Mouse (Mus musculus) limb, embryonic 13.5 days (tissue): Measurements from ENCODE around the gene Lypd6b. TPM values are rescaled to one million over a fixed set of nuclear protein-coding genes. Genes with fewer than 3 reads are reported as not detected.

Experiments used
- ATAC-seq: fragments of 200-750 bp; cut with Nextera tagmentation; 2 replicates; pipeline ENCODE4 v1.8.0; 2017; ENCODE audit warnings: low read depth, moderate number of reproducible peaks, moderate TSS enrichment; ENCODE audit not compliant: low FRiP score
- H3K27ac ChIP-seq: fragments of 300-500 bp; sonication (generic); 2 replicates; pipeline ENCODE4 v1.5.1; 2015; ENCODE audit warnings: inconsistent platforms, mild to moderate bottlenecking, moderate library complexity
- H3K27me3 ChIP-seq: fragments of 300-500 bp; sonication (generic); 2 replicates; pipeline ENCODE4 v1.6.1; 2015; ENCODE audit warnings: mild to moderate bottlenecking, inconsistent platforms
- H3K36me3 ChIP-seq: fragments of 300-500 bp; sonication (generic); 2 replicates; pipeline ENCODE4 v1.6.1; 2015; ENCODE audit warnings: inconsistent platforms, mild to moderate bottlenecking, moderate library complexity
- H3K4me1 ChIP-seq: fragments of 300-500 bp; sonication (generic); 2 replicates; pipeline ENCODE4 v1.6.1; 2015; ENCODE audit warnings: inconsistent platforms
- H3K4me2 ChIP-seq: fragments of 300-500 bp; sonication (generic); replicated peaks from 2 replicates; pipeline ENCODE4 v1.6.1; 2015; ENCODE audit warnings: inconsistent platforms, mild to moderate bottlenecking, moderate library complexity
- H3K4me3 ChIP-seq: fragments of 300-500 bp; sonication (generic); 2 replicates; pipeline ENCODE4 v1.5.1; 2015; ENCODE audit warnings: moderate library complexity, mild to moderate bottlenecking, inconsistent platforms
- H3K9ac ChIP-seq: fragments of 300-500 bp; sonication (generic); 2 replicates; pipeline ENCODE4 v1.6.1; 2015; ENCODE audit warnings: mild to moderate bottlenecking, inconsistent platforms
- H3K9me3 ChIP-seq: fragments of 300-500 bp; sonication (generic); 2 replicates; pipeline ENCODE4 v1.6.1; 2016; ENCODE audit warnings: inconsistent platforms
- WGBS: fragments of 180-500 bp; shearing (Covaris S2); methylation state at CpG from one replicate; pipeline ENCODE4 v1.1.7; 2015; 5-methylcytosine and 5-hydroxymethylcytosine counted together
- polyA plus RNA-seq: library from polyadenylated mRNA; unstranded; fragments of >200 nt; fragmentation: Nextera tagmentation; extraction: Ambion mirVana; gene quantifications from 2 replicates; pipeline ENCODE4 v1.2.1, GENCODE M21; 2015

The Lypd6b gene
- polyA plus RNA-seq, 1 experiment from 2014 or later = 9.8 TPM

DNA sequence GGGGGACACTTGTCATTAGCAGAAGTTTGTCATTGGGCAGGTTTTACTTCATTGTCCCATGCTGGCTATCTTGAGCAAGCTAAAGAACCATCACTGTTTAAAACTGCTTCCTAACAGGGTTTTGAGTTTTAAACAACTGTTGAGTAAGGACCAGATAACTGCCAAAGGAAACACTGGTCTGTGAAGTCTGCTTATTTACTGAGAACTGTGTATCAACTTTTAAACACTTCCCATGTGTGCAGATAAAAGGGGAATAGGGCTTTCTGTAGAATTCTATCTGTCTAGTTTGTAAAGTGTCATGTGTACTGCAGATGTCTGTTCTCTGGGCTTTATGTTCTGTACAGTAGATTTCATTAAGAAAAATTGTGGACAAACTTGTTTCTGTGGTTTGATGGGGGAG is 13.3 kb upstream of the Lypd6b start:
- Histone ChIP-seq H3K4me2 (no peak overlapping the region), H3K4me3 (no peak overlapping the region), H3K9ac (no peak overlapping the region), H3K36me3 (0 out of 2 replicates have a peak, but pooled peaks cover 7% of the 10 kb centered on the region), H3K27me3 (no peaks in the 10 kb centered on the region), H3K27ac (no peak overlapping the region), H3K4me1 (peaks cover 5% of the 10 kb centered on the region; the same call in 1 of the 2 replicates), H3K9me3 (no peaks in the 10 kb centered on the region)
- ATAC-seq = no peak

DNA sequence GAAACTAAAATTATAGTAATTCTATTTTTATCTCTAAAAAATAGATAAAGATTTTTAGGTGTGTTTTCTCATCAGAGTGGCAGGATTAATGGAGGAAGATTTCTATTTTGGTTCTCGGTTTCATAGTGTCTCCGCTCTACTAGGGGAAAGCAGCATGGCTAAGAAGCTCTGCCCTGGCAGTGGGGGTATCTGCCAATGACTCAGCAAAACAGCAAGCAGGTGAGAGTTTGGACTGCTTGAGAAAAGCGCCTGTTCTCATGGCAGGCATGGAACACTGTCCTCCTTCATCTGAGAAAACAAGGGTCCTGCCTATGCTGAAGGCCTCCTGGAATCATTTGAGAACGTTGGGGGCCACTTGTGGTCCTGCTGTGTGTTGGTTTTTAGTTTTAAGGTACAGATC is 12.3 kb upstream of the Lypd6b start:
- Histone ChIP-seq H3K27me3 (no peaks in the 10 kb centered on the region), H3K4me1 (peaks cover 5% of the 10 kb centered on the region; the same call in 1 of the 2 replicates), H3K9me3 (no peaks in the 10 kb centered on the region), H3K36me3 (0 out of 2 replicates have a peak, but pooled peaks cover 4% of the 10 kb centered on the region), H3K27ac (no peak overlapping the region), H3K4me2 (no peak overlapping the region), H3K4me3 (no peak overlapping the region), H3K9ac (no peak overlapping the region)
- ATAC-seq = no peak
- WGBS = 91% methylated on average over 4 of the region's 4 CpGs

DNA sequence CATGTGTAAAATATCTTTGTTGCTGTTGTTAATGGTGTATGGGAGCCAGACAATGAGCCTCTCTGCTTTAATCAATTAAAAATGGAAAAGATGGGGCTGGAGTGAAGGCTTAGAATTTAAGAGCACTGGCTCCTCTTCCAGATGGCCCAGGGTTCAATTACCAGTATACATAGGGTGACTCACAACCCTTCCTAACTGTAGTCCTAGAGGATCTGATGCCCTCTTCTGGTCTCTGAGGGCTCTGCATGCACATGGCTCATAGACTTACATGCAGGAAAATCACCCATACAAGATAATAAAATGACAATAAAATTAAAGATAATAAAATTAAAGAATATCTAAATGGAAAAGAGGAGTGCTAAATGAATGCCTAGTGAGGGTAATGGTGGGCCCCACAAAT is 11.8 kb upstream of the Lypd6b start:
- ATAC-seq = no peak
- H3K4me3 ChIP-seq = no peak overlapping the region
- H3K9me3 ChIP-seq = no peaks in the 10 kb centered on the region
- peaks cover 5% of the 10 kb centered on the region; the same call in 1 of the 2 replicates for H3K4me1 ChIP-seq
- no peak overlapping the region for H3K4me2 ChIP-seq
- 0 out of 2 replicates have a peak, but pooled peaks cover 4% of the 10 kb centered on the region for H3K36me3 ChIP-seq
- no peaks in the 10 kb centered on the region for H3K27me3 ChIP-seq
- no peak overlapping the region for H3K9ac ChIP-seq
- H3K27ac ChIP-seq = no peak overlapping the region

DNA sequence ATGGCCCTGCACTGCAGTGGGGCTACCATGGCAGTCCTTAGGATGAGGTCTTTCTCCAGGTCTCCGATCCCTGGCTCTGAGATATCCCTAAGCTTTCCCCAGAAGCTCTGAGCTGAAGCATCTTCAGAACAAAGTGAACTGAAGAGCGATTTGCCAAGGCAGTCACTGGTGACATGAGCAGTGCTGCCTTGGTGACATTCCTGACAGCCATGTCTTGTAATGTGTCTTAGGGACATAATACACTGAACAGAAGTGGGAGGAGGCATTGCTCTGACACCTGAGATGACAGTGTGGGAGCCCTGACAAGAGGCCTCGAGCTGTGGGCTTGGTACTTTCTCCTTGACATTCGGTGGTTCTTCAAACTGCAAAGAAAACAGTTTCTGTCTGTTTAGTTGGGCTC is 11.1 kb upstream of the Lypd6b start:
- H3K27me3 ChIP-seq = no peaks in the 10 kb centered on the region
- no peak for ATAC-seq
- WGBS = 82% methylated on average over 4 of the region's 4 CpGs
- no peak overlapping the region for H3K4me2 ChIP-seq
- H3K9me3 ChIP-seq = no peaks in the 10 kb centered on the region
- H3K4me3 ChIP-seq = no peak overlapping the region
- no peak overlapping the region for H3K9ac ChIP-seq
- no peak overlapping the region for H3K27ac ChIP-seq
- peaks cover 5% of the 10 kb centered on the region; the same call in 1 of the 2 replicates for H3K4me1 ChIP-seq
- 0 out of 2 replicates have a peak, but pooled peaks cover 4% of the 10 kb centered on the region for H3K36me3 ChIP-seq

DNA sequence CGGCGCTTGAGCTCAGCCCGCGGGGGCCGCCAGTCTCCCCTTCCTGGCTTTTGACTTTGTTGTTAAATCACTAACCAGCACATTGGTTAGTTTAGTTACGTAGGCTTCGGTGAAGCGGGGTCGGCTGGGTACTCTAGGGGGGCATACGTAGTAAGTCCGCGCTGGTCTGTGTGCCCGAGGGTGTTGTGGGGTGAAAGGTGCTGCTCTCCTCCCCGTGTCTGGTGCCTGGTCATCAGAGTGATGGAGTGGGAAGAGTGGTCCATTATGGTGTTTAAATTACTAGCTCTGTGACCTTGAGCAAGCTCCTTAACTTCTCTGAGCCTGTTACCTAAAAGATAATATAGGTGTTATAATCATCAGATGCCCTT is 547 bp downstream of the Lypd6b start:
- Histone ChIP-seq H3K27me3 (peaks cover 57% of the 10 kb centered on the region), H3K27ac (no peak overlapping the region), H3K9ac (peak overlapping the region; percentile 70), H3K9me3 (no peaks in the 10 kb centered on the region), H3K4me2 (peak overlapping the region; percentile 99), H3K4me1 (peaks cover 13% of the 10 kb centered on the region), H3K4me3 (peak overlapping the region; percentile 59), H3K36me3 (no peaks in the 10 kb centered on the region)
- under 1% methylated on average over 14 of the region's 14 CpGs for WGBS
- no peak; the same call in 1 of the 2 replicates for ATAC-seq

DNA sequence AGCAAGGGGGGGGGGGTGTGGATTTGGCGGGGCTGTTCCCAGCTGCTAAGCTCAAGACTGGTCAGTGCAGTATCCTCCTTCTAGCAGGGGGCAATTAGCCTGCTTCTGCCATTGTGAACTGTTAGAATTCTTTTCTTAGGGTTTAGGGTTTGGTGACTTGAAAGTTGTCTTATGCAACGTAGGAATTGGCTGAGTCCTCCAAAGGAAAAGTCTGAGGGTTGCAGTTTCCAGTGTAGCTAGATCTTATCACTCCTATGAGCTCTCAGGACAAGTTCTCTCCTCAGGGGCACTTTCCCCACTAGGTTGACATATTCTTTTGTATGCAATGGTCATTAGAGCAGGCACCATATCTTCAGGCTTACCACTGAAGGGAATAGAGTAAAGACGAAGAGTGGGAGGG is 1.2 kb downstream of the Lypd6b start:
- H3K27me3 ChIP-seq = peaks cover 57% of the 10 kb centered on the region
- WGBS = 16% methylated on average over 3 of the region's 3 CpGs
- H3K4me2 ChIP-seq = peak overlapping the region; percentile 99
- H3K36me3 ChIP-seq = no peaks in the 10 kb centered on the region
- H3K4me3 ChIP-seq = peak overlapping the region; percentile 59
- H3K4me1 ChIP-seq = peaks cover 13% of the 10 kb centered on the region
- H3K9me3 ChIP-seq = no peaks in the 10 kb centered on the region
- no peak overlapping the region for H3K27ac ChIP-seq
- H3K9ac ChIP-seq = no peak overlapping the region
- no peak for ATAC-seq

GRCm38 (mm10) chr2:49789078-49789477 is 1.6 kb downstream of the Lypd6b start:
- H3K4me2 ChIP-seq = peak overlapping the region; percentile 99; the same call in 1 of the 2 replicates
- H3K27me3 ChIP-seq = peaks cover 57% of the 10 kb centered on the region
- H3K4me1 ChIP-seq = peaks cover 13% of the 10 kb centered on the region
- no peak overlapping the region for H3K27ac ChIP-seq
- H3K4me3 ChIP-seq = no peak overlapping the region
- no peaks in the 10 kb centered on the region for H3K9me3 ChIP-seq
- ATAC-seq = no peak
- 74% methylated on average over 6 of the region's 6 CpGs for WGBS
- no peak overlapping the region for H3K9ac ChIP-seq
- H3K36me3 ChIP-seq = no peaks in the 10 kb centered on the region

DNA sequence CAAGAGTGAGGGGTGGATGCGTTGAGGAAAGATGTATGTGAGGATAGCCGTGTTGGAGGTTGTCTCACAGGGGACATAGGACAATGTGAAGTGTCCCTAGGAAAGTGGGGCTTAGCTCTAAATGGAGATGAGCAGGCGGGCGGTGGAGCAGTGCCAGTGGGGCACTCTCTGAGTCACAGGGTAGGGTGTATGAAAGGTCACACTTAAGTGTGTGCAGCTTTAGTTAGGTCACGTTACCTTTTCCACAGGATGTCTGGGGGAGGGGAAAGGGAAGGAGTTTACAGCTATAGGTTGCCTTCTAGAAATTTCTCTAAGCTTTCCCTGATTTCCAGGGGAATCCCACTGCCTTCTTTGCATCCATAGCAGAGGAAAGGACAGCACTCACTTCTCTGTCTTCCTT is 2.0 kb downstream of the Lypd6b start:
- H3K9me3 ChIP-seq = no peaks in the 10 kb centered on the region
- no peak overlapping the region for H3K9ac ChIP-seq
- H3K36me3 ChIP-seq = no peaks in the 10 kb centered on the region
- H3K27ac ChIP-seq = no peak overlapping the region
- no peak overlapping the region for H3K4me3 ChIP-seq
- ATAC-seq = no peak
- H3K4me2 ChIP-seq = no peak overlapping the region
- 78% methylated on average over 5 of the region's 5 CpGs for WGBS
- peaks cover 57% of the 10 kb centered on the region for H3K27me3 ChIP-seq
- H3K4me1 ChIP-seq = peaks cover 14% of the 10 kb centered on the region

GRCm38 (mm10) chr2:49797444-49798143 is 10.1 kb downstream of the Lypd6b start:
- WGBS = 64% methylated on average over 14 of the region's 14 CpGs
- Histone ChIP-seq H3K4me1 (0 out of 2 replicates have a peak, but pooled peaks cover 2% of the 10 kb centered on the region), H3K27me3 (no peaks in the 10 kb centered on the region), H3K9ac (no peak overlapping the region), H3K4me3 (no peak overlapping the region), H3K4me2 (no peak overlapping the region), H3K36me3 (no peaks in the 10 kb centered on the region), H3K9me3 (no peaks in the 10 kb centered on the region), H3K27ac (no peak overlapping the region)
- no peak for ATAC-seq

GRCm38 (mm10) chr2:49804448-49804847 is 17.0 kb downstream of the Lypd6b start:
- ATAC-seq = peak; percentile 43
- no peak overlapping the region for H3K27ac ChIP-seq
- H3K4me2 ChIP-seq = no peak overlapping the region
- H3K9ac ChIP-seq = no peak overlapping the region
- no peaks in the 10 kb centered on the region for H3K9me3 ChIP-seq
- 56% methylated on average over 8 of the region's 8 CpGs for WGBS
- H3K4me3 ChIP-seq = no peak overlapping the region
- H3K36me3 ChIP-seq = no peaks in the 10 kb centered on the region
- 0 out of 2 replicates have a peak, but pooled peaks cover 6% of the 10 kb centered on the region for H3K27me3 ChIP-seq
- H3K4me1 ChIP-seq = peaks cover 32% of the 10 kb centered on the region

GRCm38 (mm10) chr2:49805736-49806371 is 18.4 kb downstream of the Lypd6b start:
- 56% methylated on average over 11 of the region's 11 CpGs for WGBS
- no peak for ATAC-seq
- no peak overlapping the region for H3K9ac ChIP-seq

DNA sequence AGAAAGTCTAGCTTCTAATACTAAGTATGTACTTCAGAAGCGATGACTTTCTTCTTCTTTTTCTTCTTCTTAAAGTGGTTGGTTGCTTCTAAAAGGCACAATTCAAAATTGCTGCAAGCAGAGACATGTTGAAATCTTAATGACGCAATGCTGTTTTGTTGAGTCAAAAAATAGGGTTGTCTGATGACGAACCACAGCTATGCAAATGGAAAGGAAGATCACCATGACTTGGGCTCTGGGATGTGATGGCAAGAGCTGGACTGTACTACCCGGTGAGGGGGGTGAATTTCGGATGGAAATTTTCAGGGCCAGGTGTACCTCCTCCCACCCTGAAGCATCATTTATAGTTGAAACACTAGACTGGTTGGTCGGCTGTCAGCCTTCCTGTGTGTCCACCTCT is 22.0 kb downstream of the Lypd6b start:
- ATAC-seq = no peak
- Histone ChIP-seq H3K27me3 (0 out of 2 replicates have a peak, but pooled peaks cover 8% of the 10 kb centered on the region), H3K27ac (no peak overlapping the region), H3K9me3 (no peaks in the 10 kb centered on the region), H3K4me2 (no peak overlapping the region), H3K9ac (no peak overlapping the region), H3K4me1 (peaks cover 37% of the 10 kb centered on the region), H3K4me3 (no peak overlapping the region), H3K36me3 (no peaks in the 10 kb centered on the region)
- WGBS = 77% methylated on average over 6 of the region's 6 CpGs

More at GRCm38 (mm10) chr2:49805736-49806371, 18.4 kb downstream of the Lypd6b start:
- Histone ChIP-seq H3K4me2 (no peak overlapping the region), H3K4me1 (peaks cover 35% of the 10 kb centered on the region), H3K4me3 (no peak overlapping the region), H3K27ac (no peak overlapping the region), H3K27me3 (0 out of 2 replicates have a peak, but pooled peaks cover 6% of the 10 kb centered on the region), H3K9me3 (no peaks in the 10 kb centered on the region), H3K36me3 (no peaks in the 10 kb centered on the region)
